Mouse (Mus musculus) spleen, adult 2 months (tissue): ENCODE measurements around the gene Efna5.

Experiments used
- CTCF ChIP-seq: fragments of 200-500 bp; IDR thresholded peaks from 2 replicates; pipeline ENCODE4 v1.5.1; 2011; ENCODE audit warnings: mild to moderate bottlenecking, inconsistent platforms; ENCODE audit not compliant: insufficient read depth, insufficient read length, insufficient replicate concordance; ENCODE audit errors: extremely low read depth
- POLR2A ChIP-seq: fragments of 200-500 bp; IDR thresholded peaks from 2 replicates; pipeline ENCODE4 v1.6.1; 2011; ENCODE audit warnings: low read depth, low read length, inconsistent platforms

DNA sequence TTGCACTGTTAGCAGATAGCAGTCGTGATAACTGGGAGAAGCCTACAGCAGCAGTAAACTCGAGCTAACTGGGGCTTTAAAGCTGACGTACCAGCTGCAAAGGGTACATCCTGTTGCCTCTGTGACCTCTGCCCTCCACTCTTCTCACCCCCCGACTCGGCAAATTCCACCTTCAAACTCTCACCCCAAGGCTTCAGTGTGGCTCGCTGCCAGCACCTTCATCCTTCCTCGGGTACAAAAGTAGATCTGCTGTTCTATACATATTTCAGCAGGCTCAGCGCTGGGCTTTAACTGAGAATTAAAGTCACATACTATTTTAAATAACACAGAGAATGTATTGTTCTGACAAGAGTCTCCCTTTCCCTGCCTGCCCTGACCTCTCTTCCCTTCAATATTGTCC, 62.3 kb downstream of the Efna5 start:
- TF ChIP-seq POLR2A (no peak), CTCF (no peak)
